Mouse (Mus musculus) embryonic facial prominence, embryonic 11.5 days (tissue): ENCODE measurements around the gene Arhgef7. TPM values are rescaled to one million over a fixed set of nuclear protein-coding genes. Genes with fewer than 3 reads are reported as not detected.

Source experiments
- ATAC-seq: fragments of 200-750 bp; cut with Nextera tagmentation; replicated peaks from 2 replicates; pipeline ENCODE4 v1.8.0; 2017; ENCODE audit warnings: low read depth; ENCODE audit not compliant: insufficient number of reproducible peaks, low FRiP score, low TSS enrichment
- DNase-seq: peaks from one replicate; pipeline ENCODE4 v3.0.0-alpha.2; 2015; ENCODE audit warnings: low spot score
- H3K27ac ChIP-seq: fragments of 300-500 bp; sonication (generic); replicated peaks from 2 replicates; pipeline ENCODE4 v1.5.1; 2014; ENCODE audit warnings: mild to moderate bottlenecking, low read depth, low read length, control low read depth
- H3K27me3 ChIP-seq: fragments of 300-500 bp; sonication (generic); 2 replicates; pipeline ENCODE4 v1.6.1; 2014; ENCODE audit warnings: mild to moderate bottlenecking, low read length, moderate library complexity, mixed read lengths; ENCODE audit not compliant: control insufficient read depth, insufficient read depth
- H3K36me3 ChIP-seq: fragments of 300-500 bp; sonication (generic); replicated peaks from 2 replicates; pipeline ENCODE4 v1.6.1; 2014; ENCODE audit warnings: low read depth, mild to moderate bottlenecking, low read length, moderate library complexity, mixed read lengths; ENCODE audit not compliant: control insufficient read depth, insufficient read depth
- H3K4me1 ChIP-seq: fragments of 300-500 bp; sonication (generic); 2 replicates; pipeline ENCODE4 v1.6.1; 2014; ENCODE audit warnings: low read length, mixed read lengths; ENCODE audit not compliant: control insufficient read depth, insufficient read depth
- H3K4me2 ChIP-seq: fragments of 300-500 bp; sonication (generic); 2 replicates; pipeline ENCODE4 v1.6.1; 2014; ENCODE audit warnings: low read depth, mild to moderate bottlenecking, control low read depth, low read length, moderate library complexity
- H3K4me3 ChIP-seq: fragments of 300-500 bp; sonication (generic); 2 replicates; pipeline ENCODE4 v1.5.1; 2014; ENCODE audit warnings: low read depth, low read length, control low read depth
- H3K9ac ChIP-seq: fragments of 300-500 bp; sonication (generic); replicated peaks from 2 replicates; pipeline ENCODE4 v1.6.1; 2014; ENCODE audit warnings: mild to moderate bottlenecking, control low read depth, low read length
- H3K9me3 ChIP-seq: fragments of 300-500 bp; sonication (generic); replicated peaks from 2 replicates; pipeline ENCODE4 v1.6.1; 2016; ENCODE audit warnings: mild to moderate bottlenecking, low read length, inconsistent platforms, mixed read lengths; ENCODE audit not compliant: control insufficient read depth
- whole genome bisulfite sequencing: fragments of 180-500 bp; shearing (Covaris S2); extraction: QIAGEN DNeasy Blood & Tissue Kit; methylation state at CpG from one replicate; pipeline ENCODE4 v1.1.7; 2014; 5-methylcytosine and 5-hydroxymethylcytosine counted together
- polyA plus RNA-seq: library from polyadenylated mRNA; unstranded; fragments of >200 nt; fragmentation: Nextera tagmentation; extraction: Ambion mirVana; gene quantifications from 2 replicates; pipeline ENCODE4 v1.2.1, GENCODE M21; 2014

The Arhgef7 gene
- polyA plus RNA-seq, 1 experiment from 2014 or later = 45.5 TPM

- DNase-seq (no peak), ATAC-seq (no peak)
- Histone ChIP-seq H3K27ac (no peak overlapping the region), H3K4me2 (no peak overlapping the region), H3K9me3 (no peaks in the 10 kb centered on the region), H3K27me3 (no peaks in the 10 kb centered on the region; the same call in 1 of the 2 replicates), H3K4me1 (no peaks in the 10 kb centered on the region), H3K4me3 (no peak overlapping the region), H3K9ac (no peak overlapping the region), H3K36me3 (no peaks in the 10 kb centered on the region)
- 94% methylated on average over 3 of the region's 3 CpGs for WGBS
These were observed 31.3 kb upstream of the Arhgef7 start for GRCm38 (mm10) chr8:11696176-11696575.

- no peak overlapping the region for H3K4me3 ChIP-seq
- WGBS = 84% methylated on average over 7 of the region's 7 CpGs
- DNase-seq (no peak), ATAC-seq (no peak)
- H3K27me3 ChIP-seq = no peaks in the 10 kb centered on the region; the same call in 1 of the 2 replicates
- no peaks in the 10 kb centered on the region for H3K9me3 ChIP-seq
- no peaks in the 10 kb centered on the region for H3K4me1 ChIP-seq
- no peak overlapping the region for H3K4me2 ChIP-seq
- H3K9ac ChIP-seq = no peak overlapping the region
- H3K36me3 ChIP-seq = no peaks in the 10 kb centered on the region
- H3K27ac ChIP-seq = no peak overlapping the region
These were observed 30.1 kb upstream of the Arhgef7 start for GRCm38 (mm10) chr8:11697467-11697866.

GRCm38 (mm10) chr8:11699442-11700001 lies 28.0 kb upstream of the Arhgef7 start:
- Histone ChIP-seq H3K9ac (no peak overlapping the region; the same call in 1 of the 2 replicates), H3K4me2 (no peak overlapping the region), H3K36me3 (no peaks in the 10 kb centered on the region), H3K9me3 (no peaks in the 10 kb centered on the region), H3K4me1 (no peaks in the 10 kb centered on the region), H3K27ac (no peak overlapping the region), H3K4me3 (no peak overlapping the region), H3K27me3 (no peaks in the 10 kb centered on the region; the same call in 1 of the 2 replicates)
- ATAC-seq (no peak), DNase-seq (no peak)
- 83% methylated on average over 5 of the region's 5 CpGs for WGBS

- no peaks in the 10 kb centered on the region for H3K9me3 ChIP-seq
- no peaks in the 10 kb centered on the region for H3K4me1 ChIP-seq
- H3K27me3 ChIP-seq = no peaks in the 10 kb centered on the region; the same call in 1 of the 2 replicates
- ATAC-seq (peak; percentile 52; the same call in 1 of the 2 replicates), DNase-seq (peak; percentile 86)
- H3K27ac ChIP-seq = no peak overlapping the region
- peak overlapping the region; percentile 40 for H3K9ac ChIP-seq
- WGBS = 40% methylated on average over 26 of the region's 26 CpGs
- no peak overlapping the region; the same call in 1 of the 2 replicates for H3K4me3 ChIP-seq
- peak overlapping the region; percentile 36 for H3K4me2 ChIP-seq
- no peaks in the 10 kb centered on the region for H3K36me3 ChIP-seq
These were observed 27.2 kb upstream of the Arhgef7 start for GRCm38 (mm10) chr8:11700060-11701032.

- no peaks in the 10 kb centered on the region for H3K36me3 ChIP-seq
- peak within 1 kb of the TSS; percentile 36 for H3K4me2 ChIP-seq
- no peak within 1 kb of the TSS for H3K27ac ChIP-seq
- peak within 1 kb of the TSS; percentile 40 for H3K9ac ChIP-seq
- no peaks in the 10 kb centered on the region for H3K9me3 ChIP-seq
- WGBS = 61% methylated on average over 6 of the region's 6 CpGs
- H3K4me3 ChIP-seq = no peak within 1 kb of the TSS; the same call in 1 of the 2 replicates
- DNase-seq (no peak), ATAC-seq (no peak)
- H3K4me1 ChIP-seq = no peaks in the 10 kb centered on the region
- no peaks in the 10 kb centered on the region; the same call in 1 of the 2 replicates for H3K27me3 ChIP-seq
These were observed 26.5 kb upstream of the Arhgef7 start, which contains the start of gene 1700016D06Rik for GRCm38 (mm10) chr8:11701033-11701362. TSS of gene 1700016D06Rik (minus strand) at chr8:11701063.

- Histone ChIP-seq H3K27ac (no peak overlapping the region), H3K4me3 (no peak overlapping the region), H3K9me3 (no peaks in the 10 kb centered on the region), H3K36me3 (no peaks in the 10 kb centered on the region), H3K27me3 (no peaks in the 10 kb centered on the region; the same call in 1 of the 2 replicates), H3K9ac (no peak overlapping the region), H3K4me2 (no peak overlapping the region), H3K4me1 (no peaks in the 10 kb centered on the region)
- 83% methylated on average over 6 of the region's 6 CpGs for WGBS
- DNase-seq = no peak
- no peak for ATAC-seq
These were observed 26.1 kb upstream of the Arhgef7 start for GRCm38 (mm10) chr8:11701428-11701827.

- H3K4me3 ChIP-seq = no peak overlapping the region
- WGBS = 87% methylated on average over 5 of the region's 5 CpGs
- no peaks in the 10 kb centered on the region for H3K4me1 ChIP-seq
- no peak overlapping the region for H3K4me2 ChIP-seq
- no peak overlapping the region for H3K9ac ChIP-seq
- H3K9me3 ChIP-seq = no peaks in the 10 kb centered on the region
- no peak for DNase-seq
- no peaks in the 10 kb centered on the region for H3K36me3 ChIP-seq
- H3K27ac ChIP-seq = no peak overlapping the region
- no peak for ATAC-seq
- H3K27me3 ChIP-seq = no peaks in the 10 kb centered on the region; the same call in 1 of the 2 replicates
These were observed 23.7 kb upstream of the Arhgef7 start for GRCm38 (mm10) chr8:11703789-11704188.
